Mouse (Mus musculus) thymus, adult 2 months (tissue): ENCODE results near the gene Smo.

ENCODE experiments used
- CTCF ChIP-seq: fragments of 200-500 bp; IDR thresholded peaks from 2 replicates; pipeline ENCODE4 v1.5.1; 2012; ENCODE audit warnings: mild to moderate bottlenecking, control low read depth, low read length, moderate library complexity, borderline replicate concordance; ENCODE audit not compliant: control insufficient read depth, poor library complexity, insufficient read depth; ENCODE audit errors: extremely low read depth
- POLR2A ChIP-seq: fragments of 200-500 bp; IDR thresholded peaks from 2 replicates; pipeline ENCODE4 v1.6.1; 2012; ENCODE audit warnings: mild to moderate bottlenecking, low read length, control low read depth, moderate library complexity; ENCODE audit not compliant: control insufficient read depth, poor library complexity, insufficient read depth; ENCODE audit errors: extremely low read depth

DNA sequence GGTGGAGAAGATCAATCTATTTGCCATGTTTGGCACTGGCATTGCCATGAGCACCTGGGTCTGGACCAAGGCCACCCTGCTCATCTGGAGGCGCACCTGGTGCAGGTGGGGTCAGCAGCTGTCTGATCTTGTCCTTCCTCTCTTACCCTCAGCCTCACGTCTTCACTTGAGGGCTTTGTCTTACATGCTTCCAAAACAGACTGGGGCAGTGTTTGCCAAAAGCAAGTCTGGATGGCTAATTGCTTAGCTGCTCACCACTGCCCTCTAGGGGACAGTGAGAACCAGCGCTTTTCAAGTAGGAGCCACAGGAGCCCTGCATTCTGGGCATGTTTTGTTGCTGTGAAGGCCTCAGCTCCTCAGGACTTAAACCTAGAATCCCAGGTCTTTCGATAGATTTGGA lies 23.1 kb downstream of the Smo start:
- TF ChIP-seq CTCF (no peak; the same call in 1 of the 2 replicates), POLR2A (no peak)
